Mouse (Mus musculus): Measurements from ENCODE around the gene Rnaseh2a.
A peak's percentile ranks its signal among the peaks of the same experiment; 100 is the strongest.

DNA sequence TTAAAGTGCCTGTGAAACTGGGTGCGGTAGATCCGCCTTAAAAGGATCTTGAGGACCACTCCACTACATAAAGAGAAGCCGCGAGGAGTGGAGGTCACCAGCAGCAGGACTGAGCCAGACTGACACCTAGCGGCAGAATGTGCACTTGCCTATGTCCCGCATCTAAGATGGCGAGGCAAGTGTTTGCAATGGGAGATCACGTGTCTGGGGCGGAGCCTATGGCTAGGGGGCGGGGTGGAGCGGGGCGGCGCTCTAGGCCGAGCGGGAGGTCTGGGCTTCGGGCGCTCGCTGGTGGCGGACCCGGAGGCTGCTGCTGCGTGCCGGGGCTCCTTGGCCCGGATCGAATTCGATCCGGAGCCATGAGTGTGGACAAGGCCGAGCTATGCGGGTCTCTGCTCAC lies 20.8 kb upstream of the Rnaseh2a start, which contains the start of gene Hook2:
- no peak for TF ChIP-seq EP300 (IDR thresholded peaks at IDR 0.05; ENCODE audit: low read depth)
- TF ChIP-seq CTCF (IDR thresholded peaks at IDR 0.05; ENCODE audit: low read depth) = peak; percentile 97

Data from heart, postnatal 0 days (tissue).